Mouse (Mus musculus): ENCODE results near the gene Rps13. TPM values are rescaled to one million over a fixed set of nuclear protein-coding genes. Genes with fewer than 3 reads are reported as not detected.

Gene Rps13
- polyA plus RNA-seq, 1 experiment from 2014 or later: 953 TPM

- Histone ChIP-seq H3K27ac (ENCODE audit: low read depth) (peak overlapping the region; percentile 72), H3K36me3 (ENCODE audit: insufficient read depth) (no peaks in the 10 kb centered on the region), H3K27me3 (ENCODE audit: insufficient read depth, low read length) (peaks cover 20% of the 10 kb centered on the region), H3K9me3 (ENCODE audit: low read depth, low read length) (no peaks in the 10 kb centered on the region), H3K4me1 (ENCODE audit: insufficient read depth) (0 out of 2 replicates have a peak, but pooled peaks cover 3% of the 10 kb centered on the region), H3K9ac (peak overlapping the region; percentile 52), H3K4me3 (ENCODE audit: low read depth, low read length) (peak overlapping the region; percentile 71), H3K4me2 (peak overlapping the region; percentile 98)
- ATAC-seq (ENCODE audit: insufficient read depth) (peak; percentile 85), DNase-seq (peak; percentile 85)
- TF ChIP-seq CTCF (IDR thresholded peaks at IDR 0.05; ENCODE audit: low read depth): no peak
- under 1% methylated on average over 63 of the region's 63 CpGs for WGBS
Observed at GRCm38 (mm10) chr7:116307099-116307870, 26.7 kb downstream of the Rps13 start.

DNA sequence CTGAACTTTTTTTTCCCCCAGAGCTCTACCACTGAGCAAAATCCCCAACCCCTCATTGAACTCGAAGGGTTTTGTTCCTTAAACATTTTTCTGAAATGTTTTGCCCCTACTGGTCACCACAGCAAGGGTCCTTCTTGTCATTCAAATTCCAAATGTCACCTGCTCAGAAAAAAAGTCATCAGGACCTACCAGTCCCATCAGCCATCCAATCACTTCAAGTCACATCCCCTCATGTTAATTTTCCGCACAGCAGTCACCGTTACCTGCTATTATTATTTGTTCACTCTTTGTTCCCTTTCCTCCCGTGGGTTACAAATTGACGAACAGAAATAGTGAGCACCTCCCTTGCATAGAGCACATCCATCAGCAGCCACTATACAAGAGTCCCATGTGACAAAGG, 27.4 kb downstream of the Rps13 start:
- ATAC-seq (ENCODE audit: insufficient read depth): no peak
- TF ChIP-seq CTCF (IDR thresholded peaks at IDR 0.05; ENCODE audit: low read depth): no peak
- H3K4me1 ChIP-seq (ENCODE audit: insufficient read depth): 0 out of 2 replicates have a peak, but pooled peaks cover 3% of the 10 kb centered on the region
- H3K4me2 ChIP-seq: peak overlapping the region; percentile 98
- WGBS: 20% methylated on average over 5 of the region's 5 CpGs
- no peaks in the 10 kb centered on the region for H3K36me3 ChIP-seq (ENCODE audit: insufficient read depth)
- no peaks in the 10 kb centered on the region for H3K9me3 ChIP-seq (ENCODE audit: low read depth, low read length)
- H3K27me3 ChIP-seq (ENCODE audit: insufficient read depth, low read length): peaks cover 20% of the 10 kb centered on the region
- no peak for DNase-seq
- peak overlapping the region; percentile 71 for H3K4me3 ChIP-seq (ENCODE audit: low read depth, low read length)
- peak overlapping the region; percentile 52; the same call in 1 of the 2 replicates for H3K9ac ChIP-seq
- H3K27ac ChIP-seq (ENCODE audit: low read depth): no peak overlapping the region

DNA sequence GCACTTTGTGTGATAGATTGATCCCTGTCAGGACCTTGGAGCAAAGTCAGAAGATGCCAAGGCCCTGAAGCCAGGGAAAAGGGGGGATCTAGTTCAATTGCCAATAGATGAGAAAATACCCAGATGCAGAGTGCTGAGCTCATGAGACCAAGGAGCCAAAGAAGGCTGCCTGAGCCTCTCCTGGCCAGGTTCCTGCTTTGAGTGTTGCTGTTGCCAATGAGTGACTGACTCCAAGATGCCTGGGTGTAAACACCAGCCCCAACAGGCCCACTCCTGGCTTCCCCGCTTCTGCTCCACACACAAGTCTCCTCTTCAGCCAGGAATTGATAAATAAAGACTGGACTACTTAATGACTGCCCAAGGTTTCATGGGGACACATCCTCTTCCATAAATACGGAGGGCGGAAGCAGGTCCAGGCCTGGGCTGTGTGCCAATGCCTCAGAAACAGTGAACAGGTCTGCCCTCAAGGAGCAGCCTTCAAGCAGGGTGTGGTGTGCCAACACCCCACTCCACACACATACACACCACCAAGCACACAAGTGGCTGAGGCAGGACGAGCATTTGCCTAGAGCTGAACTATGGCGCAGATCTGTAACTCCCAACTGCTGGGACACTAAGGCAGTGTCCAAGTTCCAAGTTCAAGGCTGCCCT, 32.2 kb downstream of the Rps13 start:
- ATAC-seq (ENCODE audit: insufficient read depth): no peak
- Histone ChIP-seq H3K4me2 (no peak overlapping the region), H3K27ac (ENCODE audit: low read depth) (no peak overlapping the region), H3K4me3 (ENCODE audit: low read depth, low read length) (no peak overlapping the region), H3K36me3 (ENCODE audit: insufficient read depth) (no peaks in the 10 kb centered on the region), H3K27me3 (ENCODE audit: insufficient read depth, low read length) (peaks cover 7% of the 10 kb centered on the region), H3K9ac (no peak overlapping the region), H3K4me1 (ENCODE audit: insufficient read depth) (0 out of 2 replicates have a peak, but pooled peaks cover under 1% of the 10 kb centered on the region), H3K9me3 (ENCODE audit: low read depth, low read length) (no peaks in the 10 kb centered on the region)
- TF ChIP-seq CTCF (IDR thresholded peaks at IDR 0.05; ENCODE audit: low read depth): no peak
- 78% methylated on average over 5 of the region's 5 CpGs for WGBS
- no peak for DNase-seq

DNA sequence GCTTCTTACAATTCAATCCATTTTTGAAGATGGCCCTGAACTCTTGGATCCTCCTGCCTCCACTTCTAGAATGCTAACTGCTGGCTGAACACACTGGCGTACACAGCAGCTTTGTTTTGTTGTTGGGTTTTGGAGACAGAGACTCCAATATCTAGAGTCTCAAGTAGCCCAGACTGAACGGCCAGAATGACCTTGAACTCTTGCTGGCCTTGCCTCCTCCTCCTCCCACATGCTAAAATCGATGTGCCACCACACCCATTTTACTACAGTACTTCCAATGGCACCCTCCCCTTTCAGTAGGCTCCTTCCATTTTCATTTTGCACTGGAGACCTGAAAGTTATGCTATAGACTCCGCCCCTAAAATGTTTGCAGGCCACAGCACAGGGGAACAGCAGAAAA, 32.9 kb downstream of the Rps13 start:
- Histone ChIP-seq H3K27me3 (ENCODE audit: insufficient read depth, low read length) (peaks cover under 1% of the 10 kb centered on the region; the same call in 1 of the 2 replicates), H3K4me3 (ENCODE audit: low read depth, low read length) (no peak overlapping the region), H3K27ac (ENCODE audit: low read depth) (no peak overlapping the region), H3K9ac (no peak overlapping the region), H3K4me2 (no peak overlapping the region), H3K9me3 (ENCODE audit: low read depth, low read length) (no peaks in the 10 kb centered on the region), H3K4me1 (ENCODE audit: insufficient read depth) (no peaks in the 10 kb centered on the region), H3K36me3 (ENCODE audit: insufficient read depth) (no peaks in the 10 kb centered on the region)
- no peak for ATAC-seq (ENCODE audit: insufficient read depth)
- no peak for DNase-seq
- no peak for TF ChIP-seq CTCF (IDR thresholded peaks at IDR 0.05; ENCODE audit: low read depth)
- 76% methylated on average over 4 of the region's 4 CpGs for WGBS

DNA sequence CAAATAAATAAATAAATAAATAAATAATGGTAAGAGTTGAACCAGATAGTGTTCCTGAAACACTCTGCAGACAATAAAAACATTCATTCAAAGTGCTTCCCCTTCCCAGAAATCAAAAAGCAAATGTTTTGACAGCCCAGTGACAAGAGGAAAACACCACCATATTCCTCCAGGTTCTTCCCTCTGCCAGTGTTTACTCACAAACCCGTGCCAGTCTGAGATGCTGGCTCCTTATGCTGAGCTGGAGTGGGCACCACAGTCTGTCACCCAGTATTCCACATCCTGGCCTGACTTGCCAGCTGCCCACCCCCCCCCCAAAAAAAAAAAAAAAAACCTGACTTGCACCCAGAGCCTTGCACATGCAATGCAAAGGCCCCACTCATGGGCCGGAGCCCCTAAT, 35.1 kb downstream of the Rps13 start:
- H3K9me3 ChIP-seq (ENCODE audit: low read depth, low read length): no peaks in the 10 kb centered on the region
- no peak overlapping the region for H3K4me3 ChIP-seq (ENCODE audit: low read depth, low read length)
- H3K27me3 ChIP-seq (ENCODE audit: insufficient read depth, low read length): no peaks in the 10 kb centered on the region
- no peak for ATAC-seq (ENCODE audit: insufficient read depth)
- WGBS: 69% methylated on average over 2 of the region's 2 CpGs
- TF ChIP-seq CTCF (IDR thresholded peaks at IDR 0.05; ENCODE audit: low read depth): no peak
- no peak overlapping the region for H3K27ac ChIP-seq (ENCODE audit: low read depth)
- H3K9ac ChIP-seq: no peak overlapping the region
- H3K36me3 ChIP-seq (ENCODE audit: insufficient read depth): no peaks in the 10 kb centered on the region
- H3K4me2 ChIP-seq: no peak overlapping the region
- no peaks in the 10 kb centered on the region for H3K4me1 ChIP-seq (ENCODE audit: insufficient read depth)
- no peak for DNase-seq

GRCm38 (mm10) chr7:116298389-116298788, 35.6 kb downstream of the Rps13 start:
- Histone ChIP-seq H3K4me3 (ENCODE audit: low read depth, low read length) (no peak overlapping the region), H3K27ac (ENCODE audit: low read depth) (no peak overlapping the region), H3K4me1 (ENCODE audit: insufficient read depth) (no peaks in the 10 kb centered on the region), H3K9me3 (ENCODE audit: low read depth, low read length) (no peaks in the 10 kb centered on the region), H3K27me3 (ENCODE audit: insufficient read depth, low read length) (no peaks in the 10 kb centered on the region), H3K36me3 (ENCODE audit: insufficient read depth) (no peaks in the 10 kb centered on the region), H3K9ac (no peak overlapping the region), H3K4me2 (no peak overlapping the region)
- WGBS: 70% methylated on average over 10 of the region's 10 CpGs
- ATAC-seq (ENCODE audit: insufficient read depth) (no peak), DNase-seq (no peak)
- no peak for TF ChIP-seq CTCF (IDR thresholded peaks at IDR 0.05; ENCODE audit: low read depth)

GRCm38 (mm10) chr7:116294961-116295360, 39.0 kb downstream of the Rps13 start:
- H3K27me3 ChIP-seq (ENCODE audit: insufficient read depth, low read length): no peaks in the 10 kb centered on the region
- ATAC-seq (ENCODE audit: insufficient read depth): no peak
- DNase-seq: peak; percentile 32
- H3K36me3 ChIP-seq (ENCODE audit: insufficient read depth): no peaks in the 10 kb centered on the region
- TF ChIP-seq CTCF (IDR thresholded peaks at IDR 0.05; ENCODE audit: low read depth): no peak
- H3K4me1 ChIP-seq (ENCODE audit: insufficient read depth): no peaks in the 10 kb centered on the region
- no peaks in the 10 kb centered on the region for H3K9me3 ChIP-seq (ENCODE audit: low read depth, low read length)
- H3K9ac ChIP-seq: no peak overlapping the region
- WGBS: 50% methylated on average over 3 of the region's 3 CpGs
- H3K4me2 ChIP-seq: no peak overlapping the region
- no peak overlapping the region for H3K4me3 ChIP-seq (ENCODE audit: low read depth, low read length)
- no peak overlapping the region for H3K27ac ChIP-seq (ENCODE audit: low read depth)

All from lung, embryonic 14.5 days (tissue).